Mouse (Mus musculus) liver, adult 2 months (tissue): ENCODE measurements around the gene Auts2.

Experiments
- CTCF ChIP-seq: fragments of 200-500 bp; IDR thresholded peaks from 2 replicates; pipeline ENCODE4 v1.5.1; 2011; ENCODE audit warnings: low read depth, low read length, control low read depth
- POLR2A ChIP-seq: fragments of 200-500 bp; IDR thresholded peaks from 2 replicates; pipeline ENCODE4 v1.6.1; 2011; ENCODE audit warnings: low read length, control low read depth; ENCODE audit not compliant: insufficient read depth; ENCODE audit errors: extremely low read depth

DNA sequence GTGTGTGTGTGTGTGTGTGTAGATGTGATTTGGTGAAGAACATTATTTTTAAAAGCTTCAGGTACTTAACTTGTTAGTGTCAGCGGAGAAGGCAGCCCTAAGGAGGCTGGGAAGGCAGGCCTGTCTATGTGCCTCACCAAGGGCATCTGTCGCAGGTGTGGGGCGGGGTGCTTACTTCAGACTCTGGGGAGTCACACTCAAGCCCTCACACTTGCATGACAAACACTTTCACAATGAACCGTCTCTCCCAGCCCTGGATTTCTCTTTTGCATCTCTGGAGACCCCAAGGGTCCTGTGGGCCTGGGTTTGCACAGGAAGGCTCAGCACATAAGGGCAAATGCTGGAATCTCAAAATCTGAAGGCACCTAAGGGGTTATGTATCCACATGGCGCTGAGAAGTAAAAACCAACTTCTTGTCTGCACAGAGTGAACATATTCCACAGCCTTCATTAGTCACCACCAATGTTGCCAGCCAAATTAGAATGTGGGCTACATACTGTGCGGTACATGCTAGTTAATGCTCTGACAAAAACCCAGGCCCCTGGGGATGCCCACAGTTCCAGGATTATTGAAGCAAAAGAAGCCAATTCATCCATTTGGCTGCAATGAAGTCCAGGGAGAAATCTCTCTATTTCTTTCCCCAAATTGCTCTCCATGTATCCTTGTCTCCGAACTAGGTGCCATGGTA lies 1093.8 kb downstream of the Auts2 start:
- TF ChIP-seq CTCF = no peak
- no peak for TF ChIP-seq POLR2A
